Mouse (Mus musculus) liver, embryonic 14.5 days (tissue): Measurements from ENCODE around the gene Cyld.

Experiments
- CTCF ChIP-seq: IDR thresholded peaks from 2 replicates; pipeline ENCODE4 v1.5.1; 2016; ENCODE audit warnings: antibody characterized with exemption, low read depth, control low read depth
- EP300 ChIP-seq: IDR thresholded peaks from 2 replicates; pipeline ENCODE4 v1.6.1; 2016; ENCODE audit warnings: antibody characterized with exemption, low read depth

- no peak for TF ChIP-seq CTCF
- no peak for TF ChIP-seq EP300
Observed at GRCm38 (mm10) chr8:88670782-88671181, 26.0 kb upstream of the Cyld start.
